ENCODE assay signal across 25 mouse cellular contexts in genomic region chr12:83732225-83732624, GRCm38 (mm10). TPM values are rescaled to one million over a fixed set of nuclear protein-coding genes. Genes with fewer than 3 reads are reported as not detected.
DNase-seq lines count a peak whose midpoint lies in the region; ATAC-seq and TF ChIP-seq lines count a peak whose summit lies in the region.
"Had no signal": no experiment of that assay in that cellular context is flagged by ENCODE, and none has a peak within 500 bp of the region (broad histone marks: within the 10 kb centered on the region; RNA-seq: fewer than 3 reads in every experiment).

No protein-coding gene starts in this region.

- H3K9ac ChIP-seq in kidney, embryonic 16.5 days (replicated peaks; ENCODE audit: low read length), result no peak overlapping the region
- H3K9ac ChIP-seq: embryonic facial prominence, embryonic 13.5 days; embryonic facial prominence, embryonic 15.5 days; forebrain, embryonic 12.5 days had no signal

- WGBS in kidney, adult 2 months, result 82% methylated on average over 5 of the region's 5 CpGs
- WGBS in kidney, embryonic 16.5 days, result 92% methylated on average over 5 of the region's 5 CpGs

- no peak for ATAC-seq in kidney, embryonic 16.5 days (ENCODE audit: low FRiP score, low TSS enrichment)
- ATAC-seq: forebrain, embryonic 14.5 days had no signal

- H3K36me3 ChIP-seq in kidney, adult 2 months (ENCODE audit: control insufficient read depth, insufficient read depth, low read length), result peaks cover 12% of the 10 kb centered on the region
- peaks cover 77% of the 10 kb centered on the region for H3K36me3 ChIP-seq in kidney, embryonic 16.5 days (ENCODE audit: insufficient read depth, low read length)
- H3K36me3 ChIP-seq in testis, adult 2 months (ENCODE audit: control insufficient read depth, insufficient read depth, low read length), result peaks cover 2% of the 10 kb centered on the region

- peak; percentile 65 for DNase-seq in kidney, adult 2 months
- no peak for DNase-seq in kidney, adult 8-10 months
- DNase-seq in kidney, postnatal 36 days, result peak; percentile 21 to 54
- DNase-seq in testis, postnatal 10 days (ENCODE audit: low spot score), result no peak
- DNase-seq in layer of hippocampus, adult 9-10 months (ENCODE audit: low spot score), result no peak
- DNase-seq: adrenal gland, adult 2 months; adrenal gland, postnatal 10 days; adrenal gland, postnatal 25 days; cerebellum, adult 11 months; cerebellum, adult 18-20 months; cerebellum, adult 8-10 months; cerebellum, adult 9-11 months; cerebellum, postnatal 14 days; cerebellum, postnatal 36 days; embryo, embryonic 11 days had no signal

- no peaks in the 10 kb centered on the region for H3K27me3 ChIP-seq in kidney, adult 2 months (replicated peaks; ENCODE audit: control insufficient read depth, insufficient read depth, low read length)
- H3K27me3 ChIP-seq in kidney, embryonic 16.5 days (ENCODE audit: insufficient read depth, low read length), result no peaks in the 10 kb centered on the region
- no peaks in the 10 kb centered on the region for H3K27me3 ChIP-seq in testis, adult 2 months (ENCODE audit: control insufficient read depth, insufficient read depth, low read length)
- H3K27me3 ChIP-seq: embryonic facial prominence, embryonic 13.5 days; embryonic facial prominence, embryonic 15.5 days; forebrain, embryonic 12.5 days had no signal

- H3K9me3 ChIP-seq in kidney, embryonic 16.5 days (ENCODE audit: low read length), result no peaks in the 10 kb centered on the region
- H3K9me3 ChIP-seq: embryonic facial prominence, embryonic 13.5 days; embryonic facial prominence, embryonic 15.5 days; forebrain, embryonic 10.5 days; forebrain, embryonic 12.5 days had no signal

- TF ChIP-seq CTCF in kidney, adult 2 months (conservative IDR thresholded peaks at IDR 0.05; ENCODE audit: insufficient read depth, insufficient read length, low read depth, low read length), result no peak
- no peak for TF ChIP-seq CTCF in testis, adult 2 months (IDR thresholded peaks at IDR 0.05; ENCODE audit: control insufficient read depth, insufficient read depth, insufficient replicate concordance, low read depth, low read length)

- H3K4me2 ChIP-seq in kidney, embryonic 16.5 days (replicated peaks; ENCODE audit: low read depth, low read length), result no peak overlapping the region
- H3K4me2 ChIP-seq: embryonic facial prominence, embryonic 13.5 days; embryonic facial prominence, embryonic 15.5 days; forebrain, embryonic 12.5 days had no signal

- no peaks in the 10 kb centered on the region for H3K4me1 ChIP-seq in kidney, adult 2 months (ENCODE audit: control insufficient read depth, insufficient read depth, low read length)
- no peaks in the 10 kb centered on the region for H3K4me1 ChIP-seq in kidney, embryonic 16.5 days (ENCODE audit: insufficient read depth, low read length)
- no peaks in the 10 kb centered on the region for H3K4me1 ChIP-seq in testis, adult 2 months (ENCODE audit: control insufficient read depth, insufficient read depth, low read length)
- H3K4me1 ChIP-seq: embryonic facial prominence, embryonic 13.5 days; embryonic facial prominence, embryonic 15.5 days; forebrain, embryonic 10.5 days; forebrain, embryonic 12.5 days had no signal

- H3K27ac ChIP-seq in kidney, adult 2 months (ENCODE audit: insufficient read depth, low read depth, low read length), result no peak overlapping the region
- no peak overlapping the region for H3K27ac ChIP-seq in kidney, embryonic 16.5 days (ENCODE audit: low read length)
- H3K27ac ChIP-seq in testis, adult 2 months (ENCODE audit: control insufficient read depth, insufficient read depth, low read depth, low read length), result no peak overlapping the region
- H3K27ac ChIP-seq: embryonic facial prominence, embryonic 13.5 days; embryonic facial prominence, embryonic 15.5 days; forebrain, embryonic 10.5 days; forebrain, embryonic 12.5 days had no signal

- H3K4me3 ChIP-seq in kidney, adult 2 months (ENCODE audit: insufficient read depth, low read depth, low read length), result no peak overlapping the region
- H3K4me3 ChIP-seq in kidney, embryonic 16.5 days (ENCODE audit: low read length), result no peak overlapping the region
- peak overlapping the region; percentile 65 for H3K4me3 ChIP-seq in testis, adult 2 months (ENCODE audit: control insufficient read depth, low read depth, low read length)
- H3K4me3 ChIP-seq: embryonic facial prominence, embryonic 13.5 days; embryonic facial prominence, embryonic 15.5 days; erythroblast, embryonic 14.5 days; forebrain, embryonic 10.5 days; forebrain, embryonic 12.5 days had no signal

- no peak for TF ChIP-seq POLR2A in kidney, adult 2 months (IDR thresholded peaks at IDR 0.05; ENCODE audit: low read depth, low read length)
- TF ChIP-seq POLR2A in testis, adult 2 months (IDR thresholded peaks at IDR 0.05; ENCODE audit: control insufficient read depth, low read depth, low read length), result no peak

RNA-seq across cellular contexts. Expression of gene Papln, which starts 31.2 kb away (rescaled TPM):
- 2.4 and 3.0 TPM in 2 replicates for polyA plus RNA-seq in kidney, adult 2 months (2012; rRNA removed)
- 2.7 and 3.0 TPM in 2 replicates for polyA plus RNA-seq in kidney, embryonic 16.5 days (2015; fragmentation: Nextera tagmentation; extraction: Ambion mirVana)
- 7.6 and 9.9 TPM in 2 replicates for polyA plus RNA-seq in testis, adult 2 months (2012; rRNA removed)
- polyA plus RNA-seq: C2C12; embryonic facial prominence, embryonic 11.5 days; erythroblast, embryonic 14.5 days had no signal

RNA-seq across cellular contexts. Expression of gene Psen1, which starts 44.3 kb away (rescaled TPM):
- polyA plus RNA-seq in kidney, adult 2 months (2012; rRNA removed), result 32.7 and 39.0 TPM in 2 replicates
- 70.0 and 72.7 TPM in 2 replicates for polyA plus RNA-seq in kidney, embryonic 16.5 days (2015; fragmentation: Nextera tagmentation; extraction: Ambion mirVana)
- 109 and 110 TPM in 2 replicates for polyA plus RNA-seq in testis, adult 2 months (2012; rRNA removed)

Comparison
In these comparisons a context has a peak if more than half of its experiments do, and no peak if none do; other contexts are left out.
1. DNase-seq: peak in kidney, adult 2 months (single experiment) and kidney, postnatal 36 days (2 of 2); none in kidney, adult 8-10 months (0 of 2), testis, postnatal 10 days (single experiment) and layer of hippocampus, adult 9-10 months (single experiment).